Mouse (Mus musculus) heart, embryonic 16.5 days (tissue): ENCODE measurements around the gene Rsph1. TPM values are rescaled to one million over a fixed set of nuclear protein-coding genes. Genes with fewer than 3 reads are reported as not detected.

Experiments used
- ATAC-seq: fragments of 200-750 bp; cut with Nextera tagmentation; replicated peaks from 2 replicates; pipeline ENCODE4 v1.8.0; 2017; ENCODE audit warnings: moderate number of reproducible peaks; ENCODE audit not compliant: insufficient read depth, low FRiP score; ENCODE audit errors: extremely low read depth
- H3K27ac ChIP-seq: fragments of 300-500 bp; sonication (generic); 2 replicates; pipeline ENCODE4 v1.5.1; 2014; ENCODE audit warnings: mild to moderate bottlenecking, low read length, control low read depth, moderate library complexity
- H3K27me3 ChIP-seq: fragments of 300-500 bp; sonication (generic); 2 replicates; pipeline ENCODE4 v1.6.1; 2014; ENCODE audit warnings: low read length, mixed read lengths; ENCODE audit not compliant: control insufficient read depth, insufficient read depth
- H3K36me3 ChIP-seq: fragments of 300-500 bp; sonication (generic); 2 replicates; pipeline ENCODE4 v1.6.1; 2014; ENCODE audit not compliant: control insufficient read depth, insufficient read depth
- H3K4me1 ChIP-seq: fragments of 300-500 bp; sonication (generic); 2 replicates; pipeline ENCODE4 v1.6.1; 2014; ENCODE audit warnings: low read length, mixed read lengths; ENCODE audit not compliant: control insufficient read depth, insufficient read depth
- H3K4me2 ChIP-seq: fragments of 300-500 bp; sonication (generic); 2 replicates; pipeline ENCODE4 v1.6.1; 2014; ENCODE audit warnings: low read depth, mild to moderate bottlenecking, control low read depth, low read length
- H3K4me3 ChIP-seq: fragments of 300-500 bp; sonication (generic); 2 replicates; pipeline ENCODE4 v1.5.1; 2014; ENCODE audit warnings: mild to moderate bottlenecking, control low read depth, low read length
- H3K9ac ChIP-seq: fragments of 300-500 bp; sonication (generic); 2 replicates; pipeline ENCODE4 v1.6.1; 2014; ENCODE audit warnings: low read length, control low read depth
- H3K9me3 ChIP-seq: fragments of 300-500 bp; sonication (generic); replicated peaks from 2 replicates; pipeline ENCODE4 v1.6.1; 2016; ENCODE audit warnings: low read length; ENCODE audit not compliant: control insufficient read depth
- WGBS: fragments of 180-500 bp; shearing (Covaris S2); extraction: QIAGEN DNeasy Blood & Tissue Kit; methylation state at CpG from one replicate; pipeline ENCODE4 v1.1.7; 2014; 5-methylcytosine and 5-hydroxymethylcytosine counted together
- polyA plus RNA-seq: library from polyadenylated mRNA; unstranded; fragments of >200 nt; fragmentation: Nextera tagmentation; extraction: Ambion mirVana; gene quantifications from 2 replicates; pipeline ENCODE4 v1.2.1, GENCODE M21; 2015

Rsph1 gene
- polyA plus RNA-seq, 1 experiment from 2014 or later, result 3.5 TPM

DNA sequence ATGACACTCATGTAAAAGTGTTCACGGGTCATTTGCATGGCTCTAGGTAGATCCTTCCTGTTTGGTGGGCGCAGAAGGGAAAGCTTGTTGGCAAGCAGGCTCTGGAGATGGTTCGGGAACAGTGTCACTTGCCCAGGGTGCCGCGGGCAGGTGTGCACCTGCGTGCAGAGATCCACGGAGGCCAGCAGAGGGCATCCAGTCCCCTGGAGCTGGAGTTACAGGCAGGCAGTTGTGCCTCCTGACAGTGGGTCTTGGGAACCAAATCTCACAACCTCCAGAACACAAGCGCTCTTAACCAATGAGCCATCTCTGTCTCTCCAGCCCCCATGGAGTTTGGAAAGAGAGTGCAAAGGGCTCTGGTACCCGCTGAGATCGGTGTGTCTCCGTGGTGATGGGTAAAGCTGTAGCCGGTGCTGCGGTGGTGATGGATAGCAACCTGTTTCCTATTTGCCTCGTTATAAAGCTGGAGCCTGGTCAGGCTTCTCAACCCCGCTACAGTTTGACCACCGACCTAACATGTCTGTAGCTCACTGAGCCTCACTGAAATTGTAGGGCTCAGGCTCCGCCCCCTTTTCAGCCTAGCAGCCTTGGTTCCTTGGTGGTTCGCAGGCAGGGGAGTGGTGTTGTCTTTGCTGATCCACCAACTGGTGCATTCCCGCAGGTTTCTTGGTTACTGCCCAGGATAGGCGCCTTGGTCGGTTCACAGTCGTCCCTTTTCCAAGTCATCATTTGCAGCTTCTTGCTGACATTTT, 40.5 kb upstream of the Rsph1 start:
- H3K4me2 ChIP-seq, result no peak overlapping the region
- no peak overlapping the region for H3K27ac ChIP-seq
- H3K4me3 ChIP-seq, result no peak overlapping the region
- 50% methylated on average over 22 of the region's 22 CpGs for WGBS
- H3K9ac ChIP-seq, result no peak overlapping the region
- ATAC-seq, result no peak
- H3K27me3 ChIP-seq, result no peaks in the 10 kb centered on the region
- H3K9me3 ChIP-seq, result no peaks in the 10 kb centered on the region
- H3K4me1 ChIP-seq, result peaks cover 23% of the 10 kb centered on the region
- 0 out of 2 replicates have a peak, but pooled peaks cover 2% of the 10 kb centered on the region for H3K36me3 ChIP-seq

GRCm38 (mm10) chr17:31316998-31317397, 39.8 kb upstream of the Rsph1 start:
- Histone ChIP-seq H3K9ac (no peak overlapping the region), H3K4me3 (no peak overlapping the region), H3K4me2 (no peak overlapping the region), H3K27me3 (no peaks in the 10 kb centered on the region), H3K9me3 (no peaks in the 10 kb centered on the region), H3K4me1 (peaks cover 23% of the 10 kb centered on the region), H3K27ac (no peak overlapping the region), H3K36me3 (0 out of 2 replicates have a peak, but pooled peaks cover 2% of the 10 kb centered on the region)
- 86% methylated on average over 3 of the region's 3 CpGs for WGBS
- ATAC-seq, result no peak

- 49% methylated on average over 6 of the region's 6 CpGs for WGBS
- Histone ChIP-seq H3K36me3 (0 out of 2 replicates have a peak, but pooled peaks cover 2% of the 10 kb centered on the region), H3K27me3 (no peaks in the 10 kb centered on the region), H3K4me3 (no peak overlapping the region), H3K9me3 (no peaks in the 10 kb centered on the region), H3K4me2 (no peak overlapping the region), H3K27ac (peak overlapping the region; percentile 71), H3K9ac (no peak overlapping the region; the same call in 1 of the 2 replicates), H3K4me1 (peaks cover 14% of the 10 kb centered on the region)
- ATAC-seq, result no peak
Observed at GRCm38 (mm10) chr17:31315993-31316392, 38.8 kb upstream of the Rsph1 start.

GRCm38 (mm10) chr17:31315046-31315792, 38.0 kb upstream of the Rsph1 start:
- 28% methylated on average over 13 of the region's 13 CpGs for WGBS
- H3K9ac ChIP-seq, result peak overlapping the region; percentile 3; the same call in 1 of the 2 replicates

GRCm38 (mm10) chr17:31312648-31313047, 35.5 kb upstream of the Rsph1 start:
- no peak for ATAC-seq
- Histone ChIP-seq H3K9ac (no peak overlapping the region), H3K27ac (no peak overlapping the region), H3K4me2 (no peak overlapping the region), H3K4me1 (peaks cover 17% of the 10 kb centered on the region), H3K27me3 (no peaks in the 10 kb centered on the region), H3K36me3 (no peaks in the 10 kb centered on the region), H3K4me3 (no peak overlapping the region), H3K9me3 (no peaks in the 10 kb centered on the region)
- 81% methylated on average over 10 of the region's 10 CpGs for WGBS

More at GRCm38 (mm10) chr17:31315046-31315792, 38.0 kb upstream of the Rsph1 start:
- 0 out of 2 replicates have a peak, but pooled peaks cover 2% of the 10 kb centered on the region for H3K36me3 ChIP-seq
- H3K4me2 ChIP-seq, result no peak overlapping the region
- H3K27me3 ChIP-seq, result no peaks in the 10 kb centered on the region
- peak overlapping the region; percentile 71 for H3K27ac ChIP-seq
- no peaks in the 10 kb centered on the region for H3K9me3 ChIP-seq
- H3K4me3 ChIP-seq, result no peak overlapping the region
- peak; percentile 29; the same call in 1 of the 2 replicates for ATAC-seq
- H3K4me1 ChIP-seq, result peaks cover 12% of the 10 kb centered on the region

GRCm38 (mm10) chr17:31311047-31311446, 33.9 kb upstream of the Rsph1 start:
- Histone ChIP-seq H3K4me1 (peaks cover 15% of the 10 kb centered on the region), H3K9me3 (no peaks in the 10 kb centered on the region), H3K27me3 (no peaks in the 10 kb centered on the region), H3K4me2 (no peak overlapping the region), H3K27ac (no peak overlapping the region), H3K4me3 (no peak overlapping the region), H3K9ac (no peak overlapping the region), H3K36me3 (no peaks in the 10 kb centered on the region)
- 67% methylated on average over 9 of the region's 9 CpGs for WGBS
- ATAC-seq, result no peak

DNA sequence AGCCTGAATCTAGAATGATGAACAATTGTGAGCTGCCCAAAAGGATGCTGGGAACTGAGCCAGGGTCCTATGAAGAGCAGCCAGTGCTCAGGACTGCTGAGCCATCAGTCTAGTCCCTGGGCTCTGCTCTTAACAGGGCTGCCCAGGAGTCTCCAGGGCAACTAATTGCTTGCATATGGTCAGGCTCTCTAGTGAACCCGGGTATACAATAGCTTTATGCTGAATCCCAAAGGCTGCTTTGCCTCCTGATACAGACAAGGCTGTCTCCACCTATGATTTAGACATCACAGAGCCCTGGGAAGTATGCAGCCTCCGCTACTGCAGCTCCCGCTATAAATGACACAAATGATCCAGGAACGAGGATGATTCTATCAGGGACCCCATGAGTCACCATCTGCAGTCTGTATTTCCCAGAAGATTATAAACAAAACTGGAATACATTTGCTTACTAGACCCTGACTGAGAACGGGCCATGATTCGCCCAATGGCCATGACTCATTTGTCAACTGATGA, 32.2 kb upstream of the Rsph1 start:
- WGBS, result 59% methylated on average over 6 of the region's 6 CpGs
- Histone ChIP-seq H3K36me3 (no peaks in the 10 kb centered on the region), H3K27ac (no peak overlapping the region), H3K9me3 (no peaks in the 10 kb centered on the region), H3K4me3 (no peak overlapping the region), H3K4me2 (no peak overlapping the region), H3K9ac (no peak overlapping the region), H3K4me1 (peaks cover 13% of the 10 kb centered on the region), H3K27me3 (no peaks in the 10 kb centered on the region)
- no peak for ATAC-seq

DNA sequence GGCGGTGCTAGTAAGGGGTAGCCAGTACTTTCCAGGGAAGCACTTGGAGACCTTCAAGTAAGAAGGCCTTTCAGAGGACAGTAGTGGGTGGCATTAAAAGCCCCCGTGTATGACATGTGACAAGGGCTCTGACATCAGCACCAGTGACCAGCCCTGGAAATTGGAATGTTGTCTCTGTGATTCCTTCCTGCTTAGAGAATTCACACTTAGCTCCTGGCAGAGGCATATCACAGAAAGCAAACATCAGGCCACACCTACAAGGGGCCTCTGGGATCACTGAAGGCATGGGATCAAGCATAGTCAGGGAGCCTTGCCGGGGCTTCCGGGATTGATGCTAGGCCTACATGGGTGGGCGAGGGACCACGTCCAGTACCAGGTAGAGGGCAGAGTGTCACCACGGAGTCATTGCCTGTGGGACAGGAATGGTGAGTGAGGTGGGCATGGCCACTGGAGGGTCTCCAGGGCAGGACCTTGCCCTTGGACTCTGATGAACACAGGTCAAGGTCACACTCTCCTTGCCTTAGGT, 31.2 kb upstream of the Rsph1 start:
- Histone ChIP-seq H3K9me3 (no peaks in the 10 kb centered on the region), H3K27ac (no peak overlapping the region), H3K4me1 (peaks cover 13% of the 10 kb centered on the region), H3K36me3 (no peaks in the 10 kb centered on the region), H3K9ac (no peak overlapping the region), H3K4me2 (no peak overlapping the region), H3K4me3 (no peak overlapping the region), H3K27me3 (no peaks in the 10 kb centered on the region)
- WGBS, result 66% methylated on average over 7 of the region's 7 CpGs
- 0 out of 2 replicates have a peak, but pooled peaks have one; percentile 10 for ATAC-seq
